Mouse (Mus musculus) limb, embryonic 11.5 days (tissue): Measurements from ENCODE around the gene Trappc4. TPM values are rescaled to one million over a fixed set of nuclear protein-coding genes. Genes with fewer than 3 reads are reported as not detected.
"Not testable (repeated sequence)": the region's sequence is repeated elsewhere in the genome, so short reads cannot be mapped to it uniquely, and the experiment has no call there.

ENCODE experiments used
- ATAC-seq: fragments of 200-750 bp; cut with Nextera tagmentation; 2 replicates; pipeline ENCODE4 v1.8.0; 2017; ENCODE audit warnings: low read depth; ENCODE audit not compliant: insufficient number of reproducible peaks, low FRiP score, low TSS enrichment
- DNase-seq: peaks from one replicate; pipeline ENCODE4 v3.0.0-alpha.2; 2015; ENCODE audit warnings: low spot score
- H3K27ac ChIP-seq: fragments of 300-500 bp; sonication (generic); replicated peaks from 2 replicates; pipeline ENCODE4 v1.5.1; 2014; ENCODE audit warnings: low read depth, mild to moderate bottlenecking, low read length
- H3K27me3 ChIP-seq: fragments of 300-500 bp; sonication (generic); 2 replicates; pipeline ENCODE4 v1.6.1; 2014; ENCODE audit warnings: mild to moderate bottlenecking, low read length, mixed read lengths; ENCODE audit not compliant: control insufficient read depth, insufficient read depth
- H3K36me3 ChIP-seq: fragments of 300-500 bp; sonication (generic); 2 replicates; pipeline ENCODE4 v1.6.1; 2014; ENCODE audit warnings: mild to moderate bottlenecking, low read length, moderate library complexity, mixed read lengths; ENCODE audit not compliant: control insufficient read depth, insufficient read depth
- H3K4me1 ChIP-seq: fragments of 300-500 bp; sonication (generic); 2 replicates; pipeline ENCODE4 v1.6.1; 2014; ENCODE audit warnings: low read length, mixed read lengths; ENCODE audit not compliant: control insufficient read depth, insufficient read depth
- H3K4me2 ChIP-seq: fragments of 300-500 bp; sonication (generic); 2 replicates; pipeline ENCODE4 v1.6.1; 2014; ENCODE audit warnings: low read depth, mild to moderate bottlenecking, moderate library complexity; ENCODE audit not compliant: severe bottlenecking
- H3K4me3 ChIP-seq: fragments of 300-500 bp; sonication (generic); 2 replicates; pipeline ENCODE4 v1.5.1; 2014; ENCODE audit warnings: low read depth, low read length
- H3K9ac ChIP-seq: fragments of 300-500 bp; sonication (generic); 2 replicates; pipeline ENCODE4 v1.6.1; 2014; ENCODE audit warnings: mild to moderate bottlenecking, low read length
- H3K9me3 ChIP-seq: fragments of 300-500 bp; sonication (generic); 2 replicates; pipeline ENCODE4 v1.6.1; 2016; ENCODE audit warnings: low read length; ENCODE audit not compliant: control insufficient read depth
- WGBS: fragments of 180-500 bp; shearing (Covaris S2); extraction: QIAGEN DNeasy Blood & Tissue Kit; methylation state at CpG from one replicate; pipeline ENCODE4 v1.1.7; 2014; 5-methylcytosine and 5-hydroxymethylcytosine counted together
- polyA plus RNA-seq: library from polyadenylated mRNA; unstranded; fragments of >200 nt; fragmentation: Nextera tagmentation; extraction: Ambion mirVana; gene quantifications from 2 replicates; pipeline ENCODE4 v1.2.1, GENCODE M21; 2014

The Trappc4 gene
- polyA plus RNA-seq, 1 experiment from 2014 or later = 141 TPM

GRCm38 (mm10) chr9:44412781-44413180 lies 5.4 kb upstream of the Trappc4 start:
- Histone ChIP-seq H3K4me2 (no peak overlapping the region), H3K9ac (no peak overlapping the region), H3K9me3 (no peaks in the 10 kb centered on the region), H3K36me3 (peaks cover 23% of the 10 kb centered on the region), H3K27me3 (no peaks in the 10 kb centered on the region), H3K4me1 (peaks cover 4% of the 10 kb centered on the region), H3K27ac (no peak overlapping the region), H3K4me3 (no peak overlapping the region)
- ATAC-seq (no peak), DNase-seq (no peak)
- 85% methylated on average over 2 of the region's 2 CpGs for WGBS

GRCm38 (mm10) chr9:44412306-44412705 lies 4.9 kb upstream of the Trappc4 start:
- WGBS = 87% methylated on average over 4 of the region's 4 CpGs
- H3K27me3 ChIP-seq = no peaks in the 10 kb centered on the region
- ATAC-seq (no peak), DNase-seq (no peak)
- no peak overlapping the region for H3K9ac ChIP-seq
- no peak overlapping the region for H3K27ac ChIP-seq
- H3K36me3 ChIP-seq = peaks cover 23% of the 10 kb centered on the region
- H3K4me3 ChIP-seq = no peak overlapping the region
- H3K9me3 ChIP-seq = no peaks in the 10 kb centered on the region
- H3K4me2 ChIP-seq = no peak overlapping the region
- peaks cover 3% of the 10 kb centered on the region for H3K4me1 ChIP-seq

GRCm38 (mm10) chr9:44411601-44412130 lies 4.3 kb upstream of the Trappc4 start:
- H3K4me2 ChIP-seq = no peak overlapping the region
- DNase-seq (no peak), ATAC-seq (no peak)
- no peaks in the 10 kb centered on the region for H3K9me3 ChIP-seq
- no peak overlapping the region for H3K27ac ChIP-seq
- WGBS = 85% methylated on average over 1 of the region's 1 CpGs
- H3K36me3 ChIP-seq = peaks cover 23% of the 10 kb centered on the region
- H3K4me1 ChIP-seq = no peaks in the 10 kb centered on the region
- H3K4me3 ChIP-seq = no peak overlapping the region
- H3K27me3 ChIP-seq = no peaks in the 10 kb centered on the region
- H3K9ac ChIP-seq = no peak overlapping the region

- H3K27ac ChIP-seq = no peak overlapping the region
- DNase-seq (no peak), ATAC-seq (no peak)
- WGBS = 93% methylated on average over 2 of the region's 2 CpGs
- no peak overlapping the region for H3K4me2 ChIP-seq
- H3K4me1 ChIP-seq = no peaks in the 10 kb centered on the region
- H3K4me3 ChIP-seq = no peak overlapping the region
- H3K27me3 ChIP-seq = no peaks in the 10 kb centered on the region
- no peak overlapping the region for H3K9ac ChIP-seq
- peaks cover 23% of the 10 kb centered on the region for H3K36me3 ChIP-seq
- H3K9me3 ChIP-seq = no peaks in the 10 kb centered on the region
Observed at GRCm38 (mm10) chr9:44410647-44411336, 3.4 kb upstream of the Trappc4 start.

GRCm38 (mm10) chr9:44408693-44409092 lies 1.3 kb upstream of the Trappc4 start:
- Histone ChIP-seq H3K4me2 (peak overlapping the region; percentile 72), H3K36me3 (peaks cover 28% of the 10 kb centered on the region), H3K4me3 (peak overlapping the region; percentile 84)
- WGBS = 81% methylated on average over 9 of the region's 9 CpGs
- not testable (repeated sequence) for H3K9ac ChIP-seq, H3K27me3 ChIP-seq, DNase-seq, H3K9me3 ChIP-seq, H3K27ac ChIP-seq, ATAC-seq, H3K4me1 ChIP-seq

- Histone ChIP-seq H3K4me2 (peak overlapping the region; percentile 72; the same call in 1 of the 2 replicates), H3K27me3 (no peaks in the 10 kb centered on the region), H3K4me1 (no peaks in the 10 kb centered on the region), H3K27ac (peak overlapping the region; percentile 90), H3K9ac (peak overlapping the region; percentile 87), H3K36me3 (peaks cover 27% of the 10 kb centered on the region), H3K4me3 (peak overlapping the region; percentile 84), H3K9me3 (no peaks in the 10 kb centered on the region)
- ATAC-seq (no peak; the same call in 1 of the 2 replicates), DNase-seq (no peak)
- WGBS = 0% methylated on average over 24 of the region's 24 CpGs
Observed at GRCm38 (mm10) chr9:44407752-44408097, 325 bp upstream of the Trappc4 start.

- Histone ChIP-seq H3K9ac (no peak overlapping the region), H3K27me3 (no peaks in the 10 kb centered on the region), H3K27ac (no peak overlapping the region), H3K4me3 (no peak overlapping the region), H3K4me1 (no peaks in the 10 kb centered on the region), H3K36me3 (peaks cover 33% of the 10 kb centered on the region), H3K4me2 (no peak overlapping the region), H3K9me3 (no peaks in the 10 kb centered on the region)
- DNase-seq = no peak
- no peak for ATAC-seq
- WGBS = 79% methylated on average over 3 of the region's 3 CpGs
Observed at GRCm38 (mm10) chr9:44405011-44405410, 2.4 kb downstream of the Trappc4 start.

- Histone ChIP-seq H3K36me3 (peaks cover 25% of the 10 kb centered on the region), H3K27me3 (0 out of 2 replicates have a peak, but pooled peaks cover 2% of the 10 kb centered on the region), H3K4me3 (no peak overlapping the region), H3K27ac (no peak overlapping the region), H3K4me2 (no peak overlapping the region), H3K4me1 (peaks cover 9% of the 10 kb centered on the region; the same call in 1 of the 2 replicates), H3K9ac (no peak overlapping the region), H3K9me3 (no peaks in the 10 kb centered on the region)
- ATAC-seq (no peak), DNase-seq (no peak)
- WGBS = 83% methylated on average over 4 of the region's 4 CpGs
Observed at GRCm38 (mm10) chr9:44401081-44401480, 6.3 kb downstream of the Trappc4 start.
